ENCODE assay signal across 24 mouse cellular contexts in the genomic region with DNA sequence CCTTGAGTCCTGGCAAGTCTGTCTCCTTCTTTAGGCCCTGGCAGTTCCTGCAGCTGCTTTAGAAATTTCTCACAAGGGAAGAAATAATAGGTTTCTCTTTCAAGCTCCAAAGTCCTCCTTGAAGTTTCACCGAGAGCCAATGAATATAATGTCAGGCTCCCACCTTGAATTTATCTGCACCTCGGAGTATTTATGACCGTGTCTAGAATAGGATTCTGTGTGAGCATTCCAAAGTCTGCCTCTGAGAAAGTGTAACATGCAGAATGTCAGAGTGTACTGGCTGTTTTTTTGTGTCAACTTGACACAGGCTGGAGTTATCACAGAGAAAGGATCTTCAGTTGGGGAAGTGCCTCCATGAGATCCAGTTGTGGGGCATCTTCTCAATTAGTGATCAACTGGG. TPM values are rescaled to one million over a fixed set of nuclear protein-coding genes. Genes with fewer than 3 reads are reported as not detected.
DNase-seq lines count a peak whose midpoint lies in the region; ATAC-seq and TF ChIP-seq lines count a peak whose summit lies in the region.
"Had no signal": no experiment of that assay in that cellular context is flagged by ENCODE, and none has a peak within 500 bp of the region (broad histone marks: within the 10 kb centered on the region; RNA-seq: fewer than 3 reads in every experiment).

A gene (minus strand): TSS at position 141 of the 400 bp plus-strand sequence.

- TF ChIP-seq POLR2A in testis, adult 2 months (IDR thresholded peaks at IDR 0.05; ENCODE audit: control insufficient read depth, low read depth, low read length) = no peak
- no peak for TF ChIP-seq POLR2A in myocyte (IDR thresholded peaks at IDR 0.05; ENCODE audit: insufficient read length, low read depth)

- H3K79me2 ChIP-seq in myocyte (ENCODE audit: control insufficient read depth, insufficient read depth) = no peaks in the 10 kb centered on the region

- H3K36me3 ChIP-seq in testis, adult 2 months (ENCODE audit: control insufficient read depth, insufficient read depth, low read length) = no peaks in the 10 kb centered on the region
- no peaks in the 10 kb centered on the region for H3K36me3 ChIP-seq in intestine, embryonic 16.5 days (ENCODE audit: control insufficient read depth, insufficient read depth, low read length)
- no peaks in the 10 kb centered on the region for H3K36me3 ChIP-seq in myocyte (ENCODE audit: control insufficient read depth, insufficient read depth)
- H3K36me3 ChIP-seq: embryonic facial prominence, embryonic 12.5 days; embryonic facial prominence, embryonic 15.5 days; heart, embryonic 12.5 days; heart, embryonic 15.5 days; hindbrain, embryonic 10.5 days; hindbrain, embryonic 13.5 days had no signal

- H3K27ac ChIP-seq in testis, adult 2 months (ENCODE audit: control insufficient read depth, insufficient read depth, low read depth, low read length) = peak within 1 kb of the TSS; percentile 44
- peak within 1 kb of the TSS; percentile 85 for H3K27ac ChIP-seq in intestine, embryonic 16.5 days (ENCODE audit: low read length)
- H3K27ac ChIP-seq: embryonic facial prominence, embryonic 12.5 days; embryonic facial prominence, embryonic 15.5 days; heart, embryonic 15.5 days; hindbrain, embryonic 10.5 days; hindbrain, embryonic 13.5 days had no signal

- no peaks in the 10 kb centered on the region for H3K4me1 ChIP-seq in testis, adult 2 months (ENCODE audit: control insufficient read depth, insufficient read depth, low read length)
- H3K4me1 ChIP-seq in intestine, embryonic 16.5 days (ENCODE audit: control insufficient read depth, insufficient read depth, low read length) = peaks cover 4% of the 10 kb centered on the region; the same call in 1 of the 2 replicates
- H3K4me1 ChIP-seq: embryonic facial prominence, embryonic 12.5 days; embryonic facial prominence, embryonic 15.5 days; heart, embryonic 12.5 days; heart, embryonic 15.5 days; hindbrain, embryonic 10.5 days; hindbrain, embryonic 13.5 days had no signal

- H3K4me3 ChIP-seq in testis, adult 2 months (ENCODE audit: control insufficient read depth, low read depth, low read length) = no peak within 1 kb of the TSS
- H3K4me3 ChIP-seq in intestine, embryonic 16.5 days (ENCODE audit: low read length) = peak within 1 kb of the TSS; percentile 38
- no peak within 1 kb of the TSS for H3K4me3 ChIP-seq in myocyte
- H3K4me3 ChIP-seq: embryonic facial prominence, embryonic 12.5 days; embryonic facial prominence, embryonic 15.5 days; heart, embryonic 12.5 days; heart, embryonic 15.5 days; hindbrain, embryonic 10.5 days; hindbrain, embryonic 13.5 days had no signal

- TF ChIP-seq CTCF in testis, adult 2 months (IDR thresholded peaks at IDR 0.05; ENCODE audit: control insufficient read depth, insufficient read depth, insufficient replicate concordance, low read depth, low read length) = no peak

- WGBS in intestine, embryonic 16.5 days = 51% methylated on average over 3 of the region's 3 CpGs

- ATAC-seq in intestine, embryonic 16.5 days = peak; percentile 65
- no peak for ATAC-seq in cerebellum, adult (ENCODE audit: insufficient number of reproducible peaks, low FRiP score, low TSS enrichment)
- ATAC-seq: CD4-positive, CD25-positive, alpha-beta regulatory T cell, adult 4 months; forebrain, embryonic 14.5 days; forebrain, postnatal 0 days; hindbrain, embryonic 16.5 days had no signal

- peak within 1 kb of the TSS; percentile 39 for H3K4me2 ChIP-seq in intestine, embryonic 16.5 days (ENCODE audit: low read depth, low read length)
- peak within 1 kb of the TSS; percentile 35 for H3K4me2 ChIP-seq in myocyte (ENCODE audit: low read depth)
- H3K4me2 ChIP-seq: embryonic facial prominence, embryonic 12.5 days; embryonic facial prominence, embryonic 15.5 days; heart, embryonic 12.5 days; heart, embryonic 15.5 days; hindbrain, embryonic 13.5 days had no signal

- no peaks in the 10 kb centered on the region for H3K9me3 ChIP-seq in intestine, embryonic 16.5 days (ENCODE audit: control insufficient read depth, low read length)
- H3K9me3 ChIP-seq: embryonic facial prominence, embryonic 12.5 days; embryonic facial prominence, embryonic 15.5 days; heart, embryonic 12.5 days; heart, embryonic 15.5 days; hindbrain, embryonic 10.5 days; hindbrain, embryonic 13.5 days had no signal

- peak within 1 kb of the TSS; percentile 34; the same call in 1 of the 2 replicates for H3K9ac ChIP-seq in intestine, embryonic 16.5 days (ENCODE audit: low read depth, low read length)
- H3K9ac ChIP-seq: embryonic facial prominence, embryonic 12.5 days; embryonic facial prominence, embryonic 15.5 days; forebrain, postnatal 0 days; heart, embryonic 12.5 days; heart, embryonic 15.5 days; hindbrain, embryonic 13.5 days had no signal

- H3ac ChIP-seq in myocyte (ENCODE audit: control insufficient read depth, insufficient read length) = no peak within 1 kb of the TSS

- H3K27me3 ChIP-seq in testis, adult 2 months (ENCODE audit: control insufficient read depth, insufficient read depth, low read length) = no peaks in the 10 kb centered on the region
- H3K27me3 ChIP-seq in intestine, embryonic 16.5 days (replicated peaks; ENCODE audit: control insufficient read depth, insufficient read depth, low read length) = no peaks in the 10 kb centered on the region
- H3K27me3 ChIP-seq in myocyte (ENCODE audit: control insufficient read depth, insufficient read depth, insufficient read length) = no peaks in the 10 kb centered on the region
- H3K27me3 ChIP-seq: embryonic facial prominence, embryonic 12.5 days; embryonic facial prominence, embryonic 15.5 days; heart, embryonic 12.5 days; heart, embryonic 15.5 days; hindbrain, embryonic 13.5 days had no signal

- no peak for DNase-seq in testis, postnatal 10 days (ENCODE audit: low spot score)
- no peak for DNase-seq in layer of hippocampus, adult 11-12 months (ENCODE audit: low spot score)
- no peak for DNase-seq in embryo, embryonic 11 days
- DNase-seq: adrenal gland, adult 2 months; adrenal gland, postnatal 14 days; cerebellum, adult 18-20 months; cerebellum, adult 9-10 months; cerebellum, postnatal 14 days; forebrain, postnatal 0 days had no signal

TF ChIP-seq in myocyte, 11 proteins besides CTCF, POLR2A, EP300 and RAD21:
- TF ChIP-seq E2F4 (IDR thresholded peaks at IDR 0.05; ENCODE audit: insufficient read depth) (no peak), USF1 (IDR thresholded peaks at IDR 0.05; ENCODE audit: low read depth) (no peak), TCF12 (IDR thresholded peaks at IDR 0.05; ENCODE audit: insufficient read depth, poor library complexity, severe bottlenecking) (no peak), MYOD1 (IDR thresholded peaks at IDR 0.05; ENCODE audit: control insufficient read depth in 1 of 3, insufficient read length in 2 of 3, low read depth in 2 of 3) (no peak), CEBPB (IDR thresholded peaks at IDR 0.05; ENCODE audit: insufficient read depth, poor library complexity, severe bottlenecking) (no peak), REST (IDR thresholded peaks at IDR 0.05; ENCODE audit: insufficient read depth, insufficient read length) (no peak), POLR2AphosphoS2 (IDR thresholded peaks at IDR 0.05; ENCODE audit: insufficient read length, low read depth) (no peak), SRF (IDR thresholded peaks at IDR 0.05; ENCODE audit: control insufficient read depth, insufficient read length, low read depth) (no peak), MYOG (IDR thresholded peaks at IDR 0.05; ENCODE audit: control insufficient read depth in 1 of 3, insufficient read depth in 1 of 3, insufficient read length in 2 of 3, low read depth in 2 of 3) (no peak), TCF3 (IDR thresholded peaks at IDR 0.05; ENCODE audit: insufficient read length, low read depth) (no peak), MAX (IDR thresholded peaks at IDR 0.05; ENCODE audit: low read depth) (no peak)

RNA-seq across cellular contexts. Expression of the gene that starts here (rescaled TPM):
- polyA plus RNA-seq in testis, adult 2 months (2012; rRNA removed) = 0.83 and 1.2 TPM in 2 replicates
- polyA plus RNA-seq in intestine, embryonic 16.5 days (2015; fragmentation: Nextera tagmentation; extraction: Ambion mirVana) = 40.6 and 41.9 TPM in 2 replicates
- polyA plus RNA-seq in myocyte (2012; fragmentation: generic; extraction: Trizol) = 0.04 TPM
- polyA plus RNA-seq: adrenal gland, adult 2 months; C2C12; CD4-positive, CD25-positive, alpha-beta regulatory T cell, adult 4 months; embryonic facial prominence, embryonic 12.5 days; embryonic facial prominence, embryonic 15.5 days; forebrain, embryonic 11.5 days; forebrain, embryonic 14.5 days; forebrain, postnatal 0 days; heart, embryonic 12.5 days; heart, embryonic 15.5 days; hindbrain, embryonic 10.5 days; hindbrain, embryonic 13.5 days; hindbrain, embryonic 16.5 days had no signal

Comparison
In these comparisons a context has a peak if more than half of its experiments do, and no peak if none do; other contexts are left out.
1. RNA of the gene that starts here (polyA plus RNA-seq): 40.6 to 41.9 TPM in intestine, embryonic 16.5 days; 0.83 to 1.2 TPM in testis, adult 2 months and 0.04 TPM in myocyte (single experiment); every median in the first group is over 10 times any median in the second.